Mouse (Mus musculus) adrenal gland, adult (tissue): Measurements from ENCODE around the gene Plxna3.
A peak's percentile ranks its signal among the peaks of the same experiment; 100 is the strongest.

Source experiments
- DNase-seq, 2 experiments: peaks; one replicate each; pipeline ENCODE4 v3.0.0; 2022 to 2023; ENCODE audit warnings: low spot score in 1 of 2; ENCODE audit not compliant: inconsistent age in 2 of 2

Plxna3 gene

DNA sequence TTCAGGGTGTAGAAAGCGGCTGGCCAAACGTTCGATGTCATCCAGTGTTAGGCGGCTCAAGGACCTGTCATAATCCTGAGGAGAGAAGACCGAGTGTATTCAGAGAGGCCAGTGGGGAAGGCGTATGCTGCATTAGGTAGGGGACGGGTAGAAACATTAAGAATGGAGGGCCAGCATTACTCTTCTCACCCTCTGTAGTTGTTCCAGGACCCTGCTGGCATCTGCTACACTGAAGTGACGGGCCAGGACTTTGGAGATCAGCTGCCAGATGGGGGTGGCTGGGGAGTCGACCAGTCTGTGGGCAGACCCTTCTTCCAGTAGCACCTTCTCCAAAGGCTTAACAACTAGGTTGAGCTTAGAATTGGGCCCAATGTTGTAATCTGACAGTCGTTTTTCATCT, 38.6 kb downstream of the Plxna3 start:
- peak in 1 of 2 experiments; percentile 29 for DNase-seq

DNA sequence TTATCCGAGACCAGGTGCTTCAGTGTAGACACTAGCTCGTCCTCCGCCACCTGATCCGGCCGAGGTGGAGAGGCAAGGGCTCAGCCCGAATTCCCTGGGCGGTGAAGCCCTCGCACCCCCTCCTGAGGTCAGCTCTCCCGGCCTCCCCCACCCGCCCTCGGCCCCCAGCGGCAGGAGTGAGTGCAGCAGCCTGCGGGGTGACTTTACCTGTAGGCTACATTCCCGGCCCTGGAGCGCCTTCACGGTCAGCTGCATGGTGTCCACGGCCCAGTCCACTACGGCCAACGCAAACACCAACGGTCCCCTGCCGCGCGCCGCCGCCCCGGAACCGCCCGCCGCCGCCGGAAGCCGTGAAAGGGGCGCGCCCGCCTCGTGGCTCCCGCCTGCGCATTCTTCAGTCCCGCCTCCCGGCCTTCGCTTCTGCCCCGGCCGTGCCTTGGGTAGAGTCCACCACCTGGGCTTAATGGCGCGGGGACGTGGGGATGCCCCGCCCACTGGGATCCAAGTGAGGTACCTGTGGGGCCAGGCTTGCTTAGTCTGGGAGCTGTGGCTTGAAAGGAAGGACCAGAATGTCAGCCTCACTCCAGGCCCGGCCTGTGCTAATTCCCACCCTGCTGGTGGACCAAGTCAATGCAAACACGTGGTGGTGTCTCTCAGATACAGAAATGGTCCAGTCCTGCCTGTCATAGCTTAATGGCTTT, 39.5 kb downstream of the Plxna3 start:
- DNase-seq = peak; percentile 84 to 89

DNA sequence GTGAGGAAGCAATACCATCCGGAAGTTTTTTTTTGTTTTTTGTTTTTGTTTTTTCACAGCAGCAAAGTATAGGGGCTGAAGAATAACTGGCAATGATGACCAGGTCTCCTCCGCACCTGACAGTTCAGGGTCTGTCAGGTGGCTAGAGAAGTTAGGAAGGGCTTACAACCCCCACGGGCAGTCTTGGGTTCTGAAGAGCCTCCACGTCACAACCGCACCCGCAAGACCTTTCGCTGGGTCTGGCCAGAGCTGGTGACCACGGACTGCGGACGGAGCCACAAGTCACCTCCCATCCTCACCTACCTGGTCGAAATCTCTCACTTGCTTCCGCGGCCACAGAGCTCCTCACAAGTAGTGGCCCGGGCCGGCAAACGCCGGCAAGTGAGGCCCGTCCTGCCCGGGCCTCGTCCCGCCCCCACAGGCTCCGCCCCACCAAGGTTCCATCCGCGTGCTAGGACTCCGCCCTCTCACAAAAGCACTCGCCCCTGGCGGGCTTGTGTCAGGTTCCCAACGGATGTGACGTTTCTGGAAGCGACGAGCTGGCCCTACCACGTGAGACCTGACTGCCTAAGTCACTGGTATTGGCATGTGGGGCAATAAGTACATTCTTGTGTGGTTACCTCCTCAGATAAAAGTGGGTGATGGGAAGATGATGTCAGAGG, 44.2 kb downstream of the Plxna3 start, which contains the start of the genes Ubl4a and Slc10a3:
Ubl4a (minus strand) TSS at position 331 of the 662 bp plus-strand sequence.
Slc10a3 (minus strand) TSS at position 462 of the 662 bp plus-strand sequence.
- DNase-seq = peak; percentile 93 to 95

DNA sequence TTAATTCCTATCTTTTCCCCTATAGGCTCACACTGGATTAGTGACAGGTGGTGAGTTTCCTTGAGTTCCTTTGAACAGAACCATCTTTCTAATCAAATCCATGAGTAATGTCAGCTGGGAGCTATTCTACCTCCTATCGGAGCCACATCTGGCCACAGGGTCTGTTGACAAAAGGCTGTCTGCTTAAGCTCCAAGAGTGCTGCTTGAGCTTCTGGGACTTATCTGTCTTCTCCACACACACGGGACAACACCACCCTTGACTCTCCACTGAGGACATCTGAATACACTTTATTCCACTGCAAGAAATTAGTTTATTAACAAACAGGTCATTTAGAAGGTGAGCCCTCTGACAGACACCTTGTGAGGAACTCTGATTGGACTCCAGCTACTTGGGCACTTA, 55.6 kb downstream of the Plxna3 start:
- DNase-seq = no peak

DNA sequence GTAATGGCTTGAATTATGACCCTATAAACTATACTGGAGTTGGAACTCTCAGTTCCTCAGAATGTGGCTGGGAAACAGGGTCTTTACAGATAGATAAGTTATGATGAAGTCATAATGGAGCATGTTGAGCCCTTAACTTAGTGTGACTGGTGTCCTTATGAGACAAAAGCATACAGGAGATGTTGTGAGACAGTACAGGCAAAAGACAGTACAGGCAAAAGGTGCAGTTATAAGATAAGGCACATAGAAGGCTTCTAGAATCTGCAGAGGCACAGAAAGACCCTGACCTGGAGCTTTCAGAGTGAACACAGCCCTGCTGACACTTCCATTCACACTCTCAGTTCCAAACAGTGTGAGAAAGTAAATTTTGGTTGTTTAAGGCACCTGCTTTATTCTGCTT, 59.3 kb downstream of the Plxna3 start:
- DNase-seq = no peak

DNA sequence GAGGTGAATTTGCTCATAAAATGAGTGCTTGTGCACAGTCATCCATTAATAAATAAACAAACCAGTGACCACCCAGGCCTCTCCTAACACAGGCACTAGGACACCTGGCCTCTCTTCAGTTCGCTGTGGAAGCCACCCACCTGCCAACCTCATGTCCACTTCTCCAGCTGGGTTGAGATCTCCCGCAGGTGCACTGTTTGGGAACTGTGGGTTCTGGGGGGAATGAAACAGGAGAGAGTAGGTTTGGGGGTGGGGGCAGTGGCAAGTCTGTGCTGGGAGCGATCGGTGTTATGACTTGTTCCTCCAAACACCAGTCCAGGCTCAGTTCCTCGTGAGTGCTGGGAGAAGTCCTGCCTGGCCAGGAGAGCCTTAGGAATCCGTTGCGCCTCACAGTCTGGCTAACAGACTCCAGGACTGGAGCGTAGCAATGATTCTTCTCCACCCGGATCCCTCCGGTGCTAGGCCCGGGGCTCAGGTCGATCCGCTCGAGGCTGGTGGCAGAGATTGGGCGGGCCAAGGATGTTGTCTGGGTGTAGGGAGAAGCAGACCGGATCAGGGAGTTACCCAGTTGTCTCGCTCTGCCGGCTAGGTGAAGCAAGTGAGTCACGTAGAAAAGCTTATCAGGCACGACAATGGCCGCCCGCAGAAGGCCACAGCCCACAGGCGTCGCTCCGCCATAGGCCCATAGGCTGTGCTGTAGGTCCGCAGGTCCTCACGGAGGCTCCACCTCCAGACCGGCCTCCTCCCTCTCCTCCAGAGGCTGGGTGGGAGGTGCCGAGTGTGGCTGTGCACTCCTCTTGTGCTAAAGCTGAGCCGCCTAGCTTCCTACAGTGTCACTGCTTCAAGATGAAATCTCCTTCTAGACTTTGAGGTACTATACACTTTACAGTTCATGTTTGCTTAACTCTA, 63.9 kb downstream of the Plxna3 start, which contains the start of the genes Fam3a and Ikbkg:
Fam3a (minus strand) TSS at position 738 of the 909 bp plus-strand sequence.
Ikbkg (plus strand) TSS at position 756 of the 909 bp plus-strand sequence.
- DNase-seq = peak; percentile 89 to 91
